Mouse (Mus musculus) heart, postnatal 0 days (tissue): ENCODE results near the gene Serpina5. TPM values are rescaled to one million over a fixed set of nuclear protein-coding genes. Genes with fewer than 3 reads are reported as not detected.
A peak's percentile ranks its signal among the peaks of the same experiment; 100 is the strongest.

Source experiments
- ATAC-seq: fragments of 200-750 bp; cut with Nextera tagmentation; 2 replicates; pipeline ENCODE4 v1.8.0; 2017; ENCODE audit warnings: low read depth, moderate number of reproducible peaks, moderate library complexity; ENCODE audit not compliant: insufficient read depth
- DNase-seq: peaks from one replicate; pipeline ENCODE4 v3.0.0-alpha.2; 2016; ENCODE audit warnings: low spot score
- H3K27ac ChIP-seq: fragments of 300-500 bp; sonication (generic); 2 replicates; pipeline ENCODE4 v1.5.1; 2014; ENCODE audit warnings: low read depth, mild to moderate bottlenecking
- H3K27me3 ChIP-seq: fragments of 300-500 bp; sonication (generic); 2 replicates; pipeline ENCODE4 v1.6.1; 2014; ENCODE audit warnings: low read length, mixed read lengths; ENCODE audit not compliant: control insufficient read depth, insufficient read depth
- H3K36me3 ChIP-seq: fragments of 300-500 bp; sonication (generic); replicated peaks from 2 replicates; pipeline ENCODE4 v1.6.1; 2014; ENCODE audit warnings: low read length, mixed read lengths; ENCODE audit not compliant: control insufficient read depth, insufficient read depth
- H3K4me1 ChIP-seq: fragments of 300-500 bp; sonication (generic); 2 replicates; pipeline ENCODE4 v1.6.1; 2014; ENCODE audit warnings: antibody characterized with exemption; ENCODE audit not compliant: control insufficient read depth, insufficient read depth
- H3K4me2 ChIP-seq: fragments of 300-500 bp; sonication (generic); 2 replicates; pipeline ENCODE4 v1.6.1; 2014; ENCODE audit warnings: low read depth, mild to moderate bottlenecking, low read length, moderate library complexity
- H3K4me3 ChIP-seq: fragments of 300-500 bp; sonication (generic); 2 replicates; pipeline ENCODE4 v1.5.1; 2014; ENCODE audit warnings: low read depth, low read length
- H3K9ac ChIP-seq: fragments of 300-500 bp; sonication (generic); replicated peaks from 2 replicates; pipeline ENCODE4 v1.6.1; 2014; ENCODE audit warnings: low read depth, low read length, mixed read lengths
- H3K9me3 ChIP-seq: fragments of 300-500 bp; sonication (generic); replicated peaks from 2 replicates; pipeline ENCODE4 v1.6.1; 2016; ENCODE audit warnings: low read length; ENCODE audit not compliant: control insufficient read depth
- CTCF ChIP-seq: IDR thresholded peaks from 2 replicates; pipeline ENCODE4 v1.5.1; 2016; ENCODE audit warnings: antibody characterized with exemption, control low read depth, low read depth
- EP300 ChIP-seq: IDR thresholded peaks from 2 replicates; pipeline ENCODE4 v1.6.1; 2016; ENCODE audit warnings: antibody characterized with exemption, low read depth
- WGBS: fragments of 180-500 bp; shearing (Covaris S2); extraction: QIAGEN DNeasy Blood & Tissue Kit; methylation state at CpG from one replicate; pipeline ENCODE4 v1.1.7; 2014; 5-methylcytosine and 5-hydroxymethylcytosine counted together
- polyA plus RNA-seq: library from polyadenylated mRNA; unstranded; fragments of >200 nt; fragmentation: Nextera tagmentation; extraction: Ambion mirVana; gene quantifications from 2 replicates; pipeline ENCODE4 v1.2.1, GENCODE M21; 2015
- total RNA-seq: library from RNA; depleted of rRNA; stranded (reverse); fragments of >200 nt; gene quantifications from 2 replicates; pipeline ENCODE4 v1.2.3, GENCODE M21; 2014; ENCODE audit warnings: low replicate concordance; rRNA removed

The Serpina5 gene
- total RNA-seq, result not detected in 2 replicates
- polyA plus RNA-seq, result not detected in 2 replicates

DNA sequence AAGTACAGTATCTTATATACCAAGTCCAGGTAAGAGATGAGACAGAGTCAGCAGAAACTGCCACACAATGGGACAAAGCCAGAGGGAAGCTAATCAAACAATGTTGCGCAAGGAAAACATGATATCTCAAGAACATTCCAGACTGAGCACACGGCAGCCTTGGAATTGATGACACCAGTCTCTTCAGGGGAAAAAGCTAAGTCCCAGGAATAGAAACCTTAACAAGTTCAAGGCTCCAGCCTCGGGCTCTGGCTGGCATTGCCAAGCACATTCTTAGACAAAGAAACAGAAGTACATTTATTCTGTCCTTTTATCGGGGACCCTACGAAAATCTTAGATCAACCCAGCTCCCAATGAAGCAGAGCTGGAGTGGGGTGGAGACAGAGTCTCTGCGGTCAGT lies at the start of gene Serpina5:
Serpina5 (plus strand) TSS at position 346 of the 400 bp plus-strand sequence.
- H3K4me3 ChIP-seq, result no peak within 1 kb of the TSS
- no peak within 1 kb of the TSS for H3K4me2 ChIP-seq
- H3K27ac ChIP-seq, result no peak within 1 kb of the TSS
- no peak within 1 kb of the TSS for H3K9ac ChIP-seq
- H3K36me3 ChIP-seq, result no peaks in the 10 kb centered on the region
- DNase-seq (no peak), ATAC-seq (no peak)
- WGBS, result 69% methylated on average over 6 of the region's 6 CpGs
- H3K4me1 ChIP-seq, result no peaks in the 10 kb centered on the region
- H3K9me3 ChIP-seq, result no peaks in the 10 kb centered on the region
- H3K27me3 ChIP-seq, result no peaks in the 10 kb centered on the region
- TF ChIP-seq EP300 (no peak), CTCF (no peak)

DNA sequence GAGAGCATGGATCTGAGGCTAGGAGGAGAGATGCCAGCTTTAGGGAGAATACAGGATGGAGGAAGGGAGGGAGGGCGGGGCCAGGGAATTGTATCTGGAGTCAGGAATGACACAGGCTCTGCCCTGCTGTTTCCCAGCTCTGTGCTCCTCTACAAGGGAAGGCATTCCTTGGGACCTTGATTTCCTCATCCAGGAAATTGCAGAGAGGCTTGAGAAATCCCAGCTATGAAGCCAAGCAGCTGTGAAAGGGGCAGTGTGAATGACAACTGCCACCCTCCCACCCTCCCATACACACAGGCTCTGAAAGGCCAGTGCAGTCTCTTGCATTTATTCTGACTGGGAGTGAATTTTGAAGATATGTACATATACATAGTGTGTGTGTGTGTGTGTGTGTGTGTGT lies 46.9 kb upstream of the Serpina5 start:
- Histone ChIP-seq H3K27me3 (0 out of 2 replicates have a peak, but pooled peaks cover 3% of the 10 kb centered on the region), H3K9me3 (no peaks in the 10 kb centered on the region), H3K4me1 (no peaks in the 10 kb centered on the region), H3K27ac (no peak overlapping the region), H3K36me3 (no peaks in the 10 kb centered on the region), H3K9ac (no peak overlapping the region), H3K4me2 (no peak overlapping the region), H3K4me3 (no peak overlapping the region)
- no peak for ATAC-seq
- TF ChIP-seq CTCF (no peak), EP300 (no peak)
- WGBS, result 13% methylated on average over 1 of the region's 1 CpGs
- peak; percentile 13 for DNase-seq

DNA sequence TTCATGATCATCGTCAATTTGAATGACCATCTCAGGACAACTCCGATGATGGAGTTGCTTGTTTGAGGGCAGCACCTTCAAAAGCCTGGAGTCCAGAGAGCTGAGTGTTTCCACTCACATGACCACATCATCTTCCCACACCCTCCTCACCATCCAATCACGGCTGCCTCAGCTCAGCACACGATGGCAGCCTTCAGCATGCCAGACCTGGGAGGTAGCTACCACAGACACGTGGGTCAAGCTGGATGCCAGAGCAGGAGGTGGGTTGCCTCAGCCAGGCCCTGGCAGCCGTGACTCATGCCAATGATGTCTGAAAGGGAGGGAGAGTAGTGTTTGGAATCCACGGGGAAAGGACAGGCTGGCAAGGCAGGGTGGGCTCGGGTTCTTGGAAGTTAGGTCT lies 45.2 kb upstream of the Serpina5 start:
- Histone ChIP-seq H3K4me2 (no peak overlapping the region), H3K27ac (no peak overlapping the region), H3K4me1 (no peaks in the 10 kb centered on the region), H3K9ac (no peak overlapping the region), H3K36me3 (no peaks in the 10 kb centered on the region), H3K27me3 (0 out of 2 replicates have a peak, but pooled peaks cover 4% of the 10 kb centered on the region), H3K4me3 (no peak overlapping the region), H3K9me3 (no peaks in the 10 kb centered on the region)
- WGBS, result 64% methylated on average over 8 of the region's 8 CpGs
- no peak for TF ChIP-seq EP300
- no peak for TF ChIP-seq CTCF
- DNase-seq (no peak), ATAC-seq (no peak)

DNA sequence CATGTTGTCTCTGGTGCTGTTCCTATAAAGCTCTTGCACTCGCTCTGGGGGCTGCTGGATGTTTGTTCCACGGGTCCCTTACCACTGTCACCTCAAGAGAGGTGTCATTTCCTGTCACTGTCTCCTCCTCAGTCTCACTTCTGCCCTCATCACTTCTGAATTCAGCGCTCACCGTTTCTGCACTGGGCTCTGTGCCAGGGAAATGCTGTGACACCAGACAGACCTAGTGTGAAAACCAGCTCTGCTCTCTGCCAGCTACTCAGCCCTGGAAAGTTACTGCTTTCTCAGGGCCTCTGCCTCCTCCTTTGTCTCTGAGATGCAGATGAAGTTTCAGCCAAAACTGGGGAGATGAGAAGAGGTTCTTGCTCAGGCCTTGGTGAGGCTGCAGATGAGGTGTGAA lies 43.9 kb upstream of the Serpina5 start:
- no peak for DNase-seq
- 0 out of 2 replicates have a peak, but pooled peaks cover 4% of the 10 kb centered on the region for H3K27me3 ChIP-seq
- TF ChIP-seq EP300, result no peak
- no peak for TF ChIP-seq CTCF
- no peak overlapping the region for H3K27ac ChIP-seq
- 9% methylated on average over 4 of the region's 4 CpGs for WGBS
- no peak overlapping the region for H3K4me2 ChIP-seq
- no peaks in the 10 kb centered on the region for H3K4me1 ChIP-seq
- no peak overlapping the region for H3K4me3 ChIP-seq
- no peak overlapping the region for H3K9ac ChIP-seq
- no peaks in the 10 kb centered on the region for H3K9me3 ChIP-seq
- peak; percentile 61; the same call in 1 of the 2 replicates for ATAC-seq
- no peaks in the 10 kb centered on the region for H3K36me3 ChIP-seq

DNA sequence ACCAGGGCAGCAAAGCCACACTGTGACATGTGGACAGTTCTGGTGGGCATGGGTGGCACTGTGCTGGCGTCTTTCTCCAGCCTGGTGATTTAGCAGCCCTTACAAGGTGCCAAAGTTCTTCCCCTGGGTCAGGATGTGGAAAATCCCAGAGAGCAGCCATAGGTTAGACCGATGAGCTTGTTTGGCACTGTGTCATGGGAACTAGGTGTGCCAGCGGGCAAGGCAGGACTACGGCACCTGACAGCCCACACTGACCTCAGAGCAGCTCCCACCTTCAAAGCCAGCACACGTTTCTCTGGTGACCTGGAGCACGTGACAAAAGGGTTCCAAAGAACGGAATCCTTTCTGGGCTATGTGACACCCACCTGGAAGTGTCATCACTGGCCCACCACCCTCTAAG lies 43.4 kb upstream of the Serpina5 start:
- 63% methylated on average over 7 of the region's 7 CpGs for WGBS
- no peak for TF ChIP-seq EP300
- TF ChIP-seq CTCF, result no peak
- Histone ChIP-seq H3K27ac (no peak overlapping the region), H3K4me1 (no peaks in the 10 kb centered on the region), H3K4me2 (no peak overlapping the region), H3K4me3 (no peak overlapping the region), H3K9ac (no peak overlapping the region), H3K36me3 (no peaks in the 10 kb centered on the region), H3K9me3 (no peaks in the 10 kb centered on the region), H3K27me3 (0 out of 2 replicates have a peak, but pooled peaks cover 4% of the 10 kb centered on the region)
- DNase-seq (no peak), ATAC-seq (no peak)

DNA sequence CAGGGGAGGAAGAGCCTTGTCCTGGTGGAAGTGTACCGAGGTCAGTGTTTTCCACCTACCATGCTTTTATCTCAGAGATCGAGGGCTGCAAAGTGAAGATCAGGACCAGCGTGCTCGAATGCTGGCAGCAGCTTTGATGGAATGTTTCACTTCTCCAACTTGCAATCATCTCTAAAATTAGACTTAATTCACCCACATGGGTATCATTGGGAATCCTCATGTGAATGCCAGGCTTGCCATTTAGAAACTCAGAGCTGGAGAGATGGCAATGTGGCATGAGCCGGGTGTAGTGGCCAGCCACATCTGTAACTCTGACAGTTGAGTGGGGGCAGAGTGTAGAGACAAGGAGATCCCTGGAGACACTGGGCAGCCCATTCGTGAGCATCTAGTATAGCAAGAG lies 40.8 kb upstream of the Serpina5 start:
- H3K27ac ChIP-seq, result no peak overlapping the region
- no peaks in the 10 kb centered on the region for H3K9me3 ChIP-seq
- ATAC-seq (no peak), DNase-seq (no peak)
- no peak overlapping the region for H3K4me3 ChIP-seq
- 40% methylated on average over 6 of the region's 6 CpGs for WGBS
- H3K36me3 ChIP-seq, result no peaks in the 10 kb centered on the region
- H3K27me3 ChIP-seq, result 0 out of 2 replicates have a peak, but pooled peaks cover 4% of the 10 kb centered on the region
- no peaks in the 10 kb centered on the region for H3K4me1 ChIP-seq
- no peak overlapping the region for H3K4me2 ChIP-seq
- TF ChIP-seq CTCF (no peak), EP300 (no peak)
- H3K9ac ChIP-seq, result no peak overlapping the region
